Mouse (Mus musculus) heart, adult 9 months (tissue): ENCODE data around the gene Thra.
A peak's percentile ranks its signal among the peaks of the same experiment; 100 is the strongest.

Experiments
- DNase-seq, 2 experiments: peaks; one replicate each; pipeline ENCODE4 v3.0.0; 2022; ENCODE audit warnings: low spot score in 2 of 2

Gene Thra

DNA sequence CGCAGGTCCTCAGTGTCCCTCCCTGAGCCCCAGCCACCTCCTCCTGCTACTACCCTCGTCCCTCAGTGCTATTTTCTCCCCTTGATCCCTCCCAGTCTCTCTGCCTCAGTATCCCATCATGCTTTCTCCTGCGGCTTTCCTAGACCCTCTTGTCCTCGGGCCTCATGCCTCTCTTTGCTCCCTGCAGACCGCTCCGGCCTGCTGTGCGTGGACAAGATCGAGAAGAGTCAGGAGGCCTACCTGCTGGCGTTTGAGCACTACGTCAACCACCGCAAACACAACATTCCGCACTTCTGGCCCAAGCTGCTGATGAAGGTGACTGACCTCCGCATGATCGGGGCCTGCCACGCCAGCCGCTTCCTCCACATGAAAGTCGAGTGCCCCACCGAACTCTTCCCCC is 23.7 kb downstream of the Thra start:
- no peak for DNase-seq

DNA sequence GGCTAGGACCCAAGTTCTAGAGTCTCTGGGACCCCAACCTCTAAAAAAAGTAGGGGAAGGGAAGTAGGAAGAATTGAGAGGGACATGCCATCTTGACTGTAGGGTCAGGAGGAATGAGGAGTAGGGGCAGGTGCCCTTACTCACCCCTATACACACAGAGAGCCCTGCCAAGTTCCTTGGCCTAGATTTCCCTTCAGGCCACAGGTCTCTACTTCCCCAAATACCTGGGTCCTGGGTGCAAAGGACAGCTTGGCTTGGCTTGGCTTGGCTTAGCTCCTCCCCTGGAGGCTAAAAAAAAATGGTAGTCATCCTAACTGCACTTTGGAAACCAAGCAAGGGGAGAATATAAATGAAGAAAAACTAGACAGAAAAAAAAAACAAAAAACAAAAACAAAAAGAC is 24.3 kb downstream of the Thra start:
- no peak for DNase-seq

DNA sequence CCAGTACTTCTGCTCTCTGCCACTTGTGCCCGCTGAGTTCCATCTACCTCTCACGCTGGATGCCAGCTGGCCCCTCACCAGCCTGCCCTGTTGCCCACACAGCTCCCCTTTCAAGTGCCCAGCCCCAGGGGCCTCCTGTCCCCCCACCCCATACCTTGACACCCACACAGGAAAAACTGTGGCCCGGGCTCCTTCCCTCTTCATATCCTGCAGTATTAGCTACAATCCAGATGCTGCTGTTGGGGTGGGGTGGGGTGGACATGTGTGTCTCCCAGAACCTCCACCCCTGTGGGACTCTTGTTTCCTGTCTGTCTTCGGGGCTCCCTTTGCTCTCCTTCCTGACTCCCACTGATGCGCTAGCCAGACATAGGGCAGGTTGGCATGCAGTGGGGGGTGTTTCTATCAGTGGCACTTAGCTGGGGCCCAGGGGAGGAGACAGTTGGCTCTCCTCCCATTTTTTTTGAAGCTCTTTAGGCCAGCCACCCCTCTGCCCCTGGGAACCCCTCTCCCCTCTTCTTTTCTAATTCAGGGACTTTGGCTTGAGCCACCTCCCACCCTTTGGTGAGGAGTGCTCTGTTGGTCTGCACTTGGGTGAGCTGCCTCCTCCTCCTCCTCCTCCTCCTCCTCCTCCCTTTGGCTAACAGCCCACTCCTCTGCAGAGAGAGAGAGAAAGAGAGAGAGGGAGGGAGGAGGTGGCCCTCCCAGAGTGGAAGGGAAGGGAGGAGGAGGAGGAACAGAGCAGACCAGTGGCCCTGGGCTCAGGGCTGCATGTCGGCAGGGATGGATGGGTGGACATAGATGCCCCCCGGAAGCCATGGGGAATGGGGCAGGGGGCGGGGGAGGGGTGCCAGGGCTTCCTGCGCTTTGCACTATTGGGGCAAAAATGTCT is 25.2 kb downstream of the Thra start:
- DNase-seq: peak; percentile 71 to 84

DNA sequence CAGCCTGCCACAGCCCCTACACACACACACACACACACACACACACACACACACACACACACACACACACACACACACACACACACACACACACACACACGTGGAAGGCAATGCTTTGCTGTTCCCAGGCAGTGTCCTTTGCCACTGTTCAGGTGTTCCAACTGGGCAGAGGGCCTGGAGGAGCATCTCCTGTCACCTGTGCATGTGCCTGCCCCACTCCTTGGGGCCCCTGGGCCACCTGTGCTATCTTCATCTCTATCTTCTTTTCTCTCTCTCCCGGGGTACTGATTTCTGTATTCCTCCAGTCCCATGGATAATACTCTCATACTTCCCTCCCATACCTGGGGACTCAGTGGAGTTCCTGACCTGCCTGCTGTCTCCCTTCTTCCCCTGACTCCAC is 25.9 kb downstream of the Thra start:
- peak in 1 of 2 experiments; percentile 46 for DNase-seq

DNA sequence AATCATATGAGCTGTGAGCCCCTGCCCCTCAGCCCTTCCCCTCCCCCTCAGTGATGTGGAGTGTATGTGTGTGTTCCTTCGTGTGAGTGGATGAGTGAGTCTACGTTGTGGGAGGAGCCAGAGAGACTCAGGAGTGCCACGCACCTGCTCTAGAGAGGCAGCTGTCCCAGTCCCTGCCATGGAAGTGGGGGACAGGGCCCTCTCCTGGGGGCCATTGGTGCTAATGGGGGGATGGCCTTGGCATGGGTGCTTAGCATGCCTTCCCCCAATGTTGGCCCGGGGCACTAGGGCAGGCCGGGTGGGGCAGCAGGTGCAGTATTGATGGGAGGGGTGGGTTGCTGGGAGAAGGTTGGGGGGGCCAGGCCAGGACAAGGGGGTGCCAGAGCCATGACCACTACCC is 26.4 kb downstream of the Thra start:
- DNase-seq: peak in 1 of 2 experiments; percentile 49

DNA sequence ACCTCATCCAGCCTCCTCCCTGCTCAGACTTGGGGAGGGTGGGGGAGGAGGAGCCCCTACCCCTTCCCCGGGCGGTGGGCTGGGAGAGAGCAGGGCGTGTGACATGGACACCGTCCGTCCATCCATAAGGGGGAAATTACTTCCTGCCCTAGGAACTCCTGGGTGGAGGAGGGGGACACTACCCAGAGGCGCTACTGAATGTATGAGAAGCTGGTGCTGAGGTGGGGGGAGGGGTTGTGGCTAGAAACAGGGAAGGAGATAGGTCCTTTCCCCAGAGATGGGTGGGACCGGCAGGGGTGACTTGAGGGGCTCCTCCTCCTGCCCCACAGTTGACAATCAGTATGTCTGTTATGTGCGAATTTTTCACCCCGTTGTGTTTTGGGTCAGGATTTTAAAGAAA is 26.8 kb downstream of the Thra start:
- DNase-seq: peak; percentile 59 to 79

DNA sequence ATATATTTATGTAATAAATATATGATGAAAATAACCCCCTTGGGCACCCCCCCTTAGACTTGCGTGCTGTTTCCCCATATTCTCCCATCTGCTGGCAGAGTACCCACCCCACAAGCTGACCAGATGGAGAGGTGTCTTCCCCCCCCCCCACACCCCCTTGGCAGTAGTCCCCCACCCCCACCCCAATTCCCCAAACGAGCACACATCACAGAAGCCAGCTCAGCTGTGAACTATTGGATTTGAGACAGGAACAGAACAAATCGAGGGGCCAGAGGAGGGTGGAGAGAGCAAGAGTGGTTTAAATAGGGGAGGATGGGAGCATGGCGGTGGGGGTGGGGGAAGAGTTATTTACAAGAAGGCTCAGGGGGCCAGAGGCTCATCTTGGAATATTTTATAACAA is 27.3 kb downstream of the Thra start:
- DNase-seq: peak in 1 of 2 experiments; percentile 33

DNA sequence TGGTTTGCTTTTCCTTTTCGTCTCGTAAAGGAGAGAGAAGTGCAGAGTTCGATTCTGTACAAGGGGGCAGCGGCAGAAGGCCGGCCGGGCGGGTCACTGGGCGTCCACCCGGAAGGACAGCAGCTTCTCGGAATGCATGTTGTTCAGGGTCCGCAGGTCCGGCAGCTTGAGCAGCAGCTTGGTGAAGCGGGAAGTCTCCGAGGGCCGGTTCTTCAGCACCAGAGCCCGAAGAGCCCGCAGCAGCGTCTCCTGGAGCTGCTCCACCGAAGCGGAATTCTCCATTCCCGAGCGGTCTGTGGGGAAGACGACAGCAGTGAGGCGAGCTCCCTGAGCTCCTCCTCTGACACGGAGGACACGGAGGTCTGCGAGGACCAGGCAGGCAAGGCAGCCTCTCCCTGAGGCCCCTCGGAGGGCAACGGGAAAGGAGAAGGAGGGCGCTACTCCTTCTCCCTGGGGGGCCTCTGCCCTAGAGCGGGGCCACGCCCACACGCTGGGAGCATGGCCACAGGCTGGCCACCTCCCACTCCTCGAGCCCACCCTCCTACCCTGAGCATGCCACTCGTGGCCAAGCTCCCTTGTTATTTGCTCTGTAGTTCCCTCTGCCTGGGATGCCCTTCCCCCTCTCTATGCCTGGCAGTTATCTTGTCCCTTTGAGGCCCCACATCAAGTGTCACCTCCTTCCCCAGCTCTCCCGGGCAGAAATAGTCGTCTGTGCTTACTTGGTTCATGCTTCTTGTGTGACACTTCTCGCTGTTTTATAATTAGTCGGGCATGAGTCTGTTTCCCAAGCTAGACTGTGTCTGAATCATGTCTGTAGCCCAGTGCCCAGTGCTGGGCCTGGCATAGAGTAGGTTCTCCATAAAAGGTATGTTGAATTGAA is 27.9 kb downstream of the Thra start:
- peak; percentile 71 to 73 for DNase-seq

DNA sequence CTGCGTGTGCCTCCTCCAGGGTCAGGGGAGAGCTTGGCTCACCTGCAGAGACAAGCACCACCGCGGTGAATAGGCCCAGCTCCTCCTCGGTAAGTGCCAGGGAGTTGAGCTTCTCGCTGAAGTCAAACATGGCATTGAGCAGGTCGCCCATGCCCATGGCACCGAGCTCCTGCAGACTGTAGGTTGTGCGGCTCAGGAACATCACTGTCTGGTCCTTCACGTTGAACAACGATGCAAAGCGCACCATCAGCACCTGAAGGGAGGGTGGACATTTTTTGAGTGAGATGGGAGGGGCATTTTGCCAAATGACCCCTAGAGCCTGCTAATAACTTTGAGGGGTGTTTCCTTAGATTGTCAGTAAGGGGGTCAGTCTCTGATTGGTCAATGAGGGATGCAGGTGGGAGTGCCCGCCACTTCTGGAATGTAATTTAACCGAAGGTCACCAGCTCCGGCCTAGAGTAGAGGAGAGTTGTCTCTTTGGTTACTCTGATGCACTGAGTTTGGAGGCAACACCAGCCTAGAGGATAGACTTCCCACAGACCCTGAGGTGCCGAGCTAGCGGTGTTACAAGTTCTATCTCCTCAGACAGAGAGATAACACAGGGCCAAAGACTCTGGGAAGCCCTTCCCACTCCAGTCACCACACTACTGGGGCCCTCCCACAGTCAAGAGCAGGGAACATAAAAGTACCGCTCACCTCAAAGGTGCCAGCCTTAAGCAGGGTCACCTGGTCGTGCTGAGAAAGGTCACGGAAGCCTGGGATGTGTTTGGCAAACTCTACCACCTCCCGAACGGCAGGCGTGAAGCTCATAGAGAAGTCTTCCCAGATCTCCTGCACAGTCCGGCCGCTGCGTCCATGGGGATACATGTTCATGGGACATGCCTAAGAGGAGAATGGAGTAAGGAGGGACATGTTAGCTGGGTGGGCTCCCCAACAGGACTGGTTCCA is 28.8 kb downstream of the Thra start:
- peak in 1 of 2 experiments; percentile 30 for DNase-seq

DNA sequence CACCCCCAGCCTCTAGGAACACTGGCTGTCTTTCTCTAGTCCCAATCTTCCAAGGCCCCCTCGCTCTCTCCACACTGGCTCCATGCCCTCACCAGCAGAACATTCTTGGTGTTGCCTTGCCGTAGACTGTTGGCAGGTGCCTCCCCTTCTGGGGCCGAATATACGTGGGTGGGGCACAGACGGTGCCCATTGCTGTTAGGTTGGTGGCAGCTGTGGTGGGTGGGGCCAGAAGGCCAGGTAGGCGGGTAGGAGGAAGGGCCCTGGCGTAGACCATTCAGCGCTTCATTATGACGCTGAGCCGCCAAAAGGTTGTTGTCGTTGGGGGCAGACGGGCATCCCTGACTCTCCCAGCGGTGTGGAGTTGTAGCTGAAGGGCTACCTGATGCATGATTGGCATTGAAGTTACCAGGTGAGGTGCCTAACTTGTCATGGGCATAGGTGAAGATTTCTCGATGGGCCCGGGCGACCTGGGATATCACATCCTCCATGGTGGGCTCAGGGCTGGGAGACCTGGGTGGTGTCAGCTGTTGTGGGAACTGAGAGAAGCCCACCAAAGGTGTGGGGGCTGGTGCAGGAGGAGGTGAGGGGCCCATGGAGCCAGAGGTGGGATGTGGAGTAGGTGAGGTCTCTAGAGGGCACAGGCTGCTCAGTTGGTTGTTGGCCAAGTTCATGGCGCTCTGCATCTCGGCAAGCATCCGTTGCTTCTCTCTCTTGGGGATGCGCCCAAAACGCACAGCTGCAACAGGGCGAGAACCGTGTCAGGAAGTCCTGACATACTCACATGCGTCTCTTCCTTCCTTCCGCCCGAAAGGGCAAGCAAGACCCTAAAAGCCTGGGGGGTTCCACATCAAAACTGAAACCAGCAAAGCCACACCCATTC is 29.9 kb downstream of the Thra start:
- peak; percentile 46 to 61 for DNase-seq

DNA sequence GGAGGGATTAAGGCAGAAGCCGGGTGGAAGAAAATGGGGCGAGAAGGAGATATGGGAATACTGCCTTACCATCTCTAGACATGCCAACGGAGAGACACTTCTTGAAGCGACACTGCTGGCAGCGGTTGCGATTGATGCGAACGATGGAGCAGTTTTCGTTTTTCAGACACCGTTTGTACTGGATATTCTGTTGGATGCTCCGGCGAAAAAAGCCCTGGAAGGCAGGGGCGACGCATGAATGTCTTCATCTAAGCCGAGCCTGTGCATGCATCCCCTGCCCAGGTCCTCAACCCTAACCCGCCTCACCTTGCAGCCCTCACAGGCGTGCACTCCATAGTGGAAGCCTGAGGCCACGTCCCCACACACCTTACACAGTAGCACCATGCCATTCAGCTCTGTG is 30.7 kb downstream of the Thra start:
- peak in 1 of 2 experiments; percentile 34 for DNase-seq

DNA sequence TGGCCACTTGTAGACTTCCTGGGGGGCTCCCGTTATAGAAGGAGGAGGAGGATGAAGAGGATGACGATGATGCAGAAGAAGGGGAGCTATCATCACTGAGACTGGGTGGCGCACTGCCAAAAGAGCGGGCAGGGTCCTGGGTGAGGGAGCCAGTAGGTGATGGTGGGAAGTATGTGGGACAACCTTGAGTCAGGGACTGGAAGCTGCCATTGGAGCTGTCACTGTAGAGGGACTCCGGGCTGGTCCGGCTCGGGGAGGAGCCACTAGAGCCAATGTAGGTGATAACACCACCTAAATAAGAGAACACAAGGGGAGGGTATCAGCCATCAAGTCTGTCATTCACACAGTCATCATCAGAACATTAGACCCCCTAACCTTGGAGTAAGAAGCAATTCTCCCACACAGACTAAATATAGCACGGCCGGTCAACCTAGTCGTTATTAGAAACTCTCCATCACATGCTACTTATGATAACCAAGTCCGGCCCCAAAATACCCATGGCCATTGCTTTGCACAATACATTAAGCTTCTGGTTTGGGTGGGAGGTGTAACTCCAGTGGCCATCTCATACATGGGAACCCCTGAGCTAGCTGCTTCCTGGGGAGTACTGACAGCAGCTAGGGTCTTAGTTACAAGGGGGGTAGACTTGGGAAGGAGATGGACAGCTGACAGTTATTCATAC is 31.5 kb downstream of the Thra start:
- peak; percentile 43 to 51 for DNase-seq

DNA sequence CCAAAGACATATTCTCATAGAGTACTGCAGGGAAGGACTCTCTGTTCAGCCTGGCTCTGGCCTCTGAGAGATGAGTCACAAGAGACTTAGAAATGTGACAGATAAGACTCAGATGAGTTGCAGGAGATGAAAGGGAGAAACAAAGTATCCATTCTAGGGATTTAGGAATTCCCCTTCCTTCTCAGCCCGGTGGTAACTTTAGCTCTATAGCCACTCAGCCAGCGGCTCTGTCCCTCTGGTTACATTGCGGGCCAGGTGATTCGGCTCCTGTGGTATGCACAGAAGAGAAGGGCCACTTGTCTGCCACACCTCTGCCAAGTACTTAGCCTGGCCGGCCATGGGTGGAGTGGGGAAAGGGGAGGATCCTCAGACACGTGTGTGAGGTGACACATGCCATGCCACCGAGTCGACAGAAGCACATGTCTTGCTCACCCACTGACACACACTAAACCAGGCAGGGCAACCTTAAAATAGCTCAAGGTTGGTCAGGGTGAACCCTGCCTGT is 32.3 kb downstream of the Thra start:
- peak; percentile 90 to 95 for DNase-seq

DNA sequence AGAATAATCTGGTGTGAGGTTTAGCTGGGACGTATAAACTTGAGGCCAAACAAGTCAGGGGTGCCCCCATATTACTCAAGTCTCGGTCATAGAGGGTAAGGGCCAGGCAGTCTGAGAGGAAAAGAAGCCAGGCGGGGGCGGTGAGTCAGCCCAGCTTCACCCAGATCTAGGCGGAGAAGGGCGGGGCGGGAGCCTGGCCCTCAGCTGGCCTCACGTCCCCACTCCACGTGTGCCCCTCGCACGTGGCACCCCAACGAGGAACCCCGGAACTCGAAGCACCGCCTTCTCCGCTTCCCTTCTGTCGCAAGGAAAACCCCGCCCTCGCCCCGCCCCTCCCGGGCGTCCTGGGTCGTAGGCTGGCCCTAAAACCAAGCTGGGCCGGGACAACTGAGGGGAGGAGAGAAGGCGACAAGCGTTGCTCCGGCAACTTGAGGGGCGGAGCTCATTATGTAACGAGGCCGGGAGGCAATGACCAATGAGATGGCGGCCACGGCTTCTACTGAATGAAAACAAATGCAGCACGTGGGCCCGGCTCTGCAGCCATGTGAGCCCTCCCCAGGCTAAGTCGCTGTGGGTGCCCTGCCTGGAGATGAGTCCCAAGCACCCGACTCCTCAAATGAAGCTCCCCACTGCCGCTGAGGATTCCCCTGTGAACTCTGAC is 33.3 kb downstream of the Thra start:
- peak; percentile 100 for DNase-seq

DNA sequence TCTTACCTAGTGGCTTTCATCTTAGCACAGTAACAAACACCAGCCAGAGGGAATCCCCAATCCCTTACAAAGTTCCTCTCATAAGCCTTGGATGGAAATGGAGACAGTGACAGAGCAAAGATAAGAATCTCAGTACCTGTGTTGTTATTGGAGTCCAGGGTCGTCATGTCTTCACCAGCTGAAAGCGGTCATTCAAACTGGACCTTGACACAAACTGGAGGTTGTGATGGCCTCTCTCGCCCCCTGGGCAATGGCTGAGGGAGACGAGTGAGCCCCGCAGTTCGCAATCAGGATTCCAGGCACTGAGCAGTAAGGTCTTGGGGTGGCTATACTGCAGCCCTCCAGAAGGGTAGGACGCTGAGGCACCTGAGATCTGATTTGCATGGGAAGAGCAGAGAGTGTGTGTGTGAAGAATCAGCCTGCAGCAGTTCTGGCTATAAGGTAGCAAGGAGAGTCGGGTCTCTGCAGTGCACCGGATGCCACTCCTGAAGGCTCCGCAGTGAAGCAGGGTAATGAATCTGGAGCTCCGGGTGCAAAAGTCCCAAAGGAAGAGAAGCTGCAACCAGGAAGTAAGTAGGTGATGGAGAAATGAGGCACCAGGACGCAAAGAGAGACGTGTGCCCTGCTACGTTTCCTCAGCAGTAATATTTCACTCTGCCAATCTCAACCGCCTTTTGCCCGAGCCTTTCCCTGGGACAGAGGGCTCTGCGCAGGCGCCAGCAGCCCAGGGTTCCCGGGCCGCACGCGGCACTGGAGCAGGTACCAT is 34.3 kb downstream of the Thra start, which contains the start of gene Nr1d1:
Gene Nr1d1, minus strand, starts transcription at position 752 of the 766 bp plus-strand sequence.
- peak in 1 of 2 experiments; percentile 21 for DNase-seq

DNA sequence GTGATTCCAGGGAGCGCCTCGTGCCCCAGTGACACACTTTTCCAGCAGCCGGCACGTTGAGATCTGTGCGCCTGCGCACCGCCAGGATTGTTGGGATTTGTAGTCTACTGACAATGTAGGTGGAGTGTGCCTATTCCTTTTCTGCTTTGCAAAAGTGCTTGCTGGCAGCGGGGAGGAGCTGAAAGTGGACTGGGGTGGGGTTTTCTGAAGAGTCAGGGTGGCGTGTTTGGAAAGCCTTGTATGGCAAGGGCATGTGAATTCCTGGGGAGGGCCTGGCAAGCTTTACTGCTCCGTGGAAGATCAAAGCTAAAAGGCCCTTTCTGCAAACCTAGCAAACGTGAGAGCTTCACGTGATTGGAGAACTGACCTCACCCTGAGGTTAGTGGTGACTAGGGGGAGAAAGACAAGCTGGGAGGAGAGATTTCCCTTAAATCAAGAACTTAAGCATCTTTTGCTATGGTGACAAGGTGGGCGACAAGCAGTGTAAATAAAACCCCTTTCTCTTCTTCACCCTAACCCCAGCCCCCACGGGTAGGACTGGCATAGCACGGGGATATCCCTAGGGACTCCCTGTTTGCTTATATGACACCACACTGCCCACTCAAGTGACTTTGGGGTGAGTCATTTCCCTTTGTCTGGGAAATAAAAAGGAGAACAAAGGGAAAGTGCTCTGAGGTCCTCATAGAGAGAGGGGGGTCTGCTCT is 35.1 kb downstream of the Thra start:
- peak; percentile 100 for DNase-seq

DNA sequence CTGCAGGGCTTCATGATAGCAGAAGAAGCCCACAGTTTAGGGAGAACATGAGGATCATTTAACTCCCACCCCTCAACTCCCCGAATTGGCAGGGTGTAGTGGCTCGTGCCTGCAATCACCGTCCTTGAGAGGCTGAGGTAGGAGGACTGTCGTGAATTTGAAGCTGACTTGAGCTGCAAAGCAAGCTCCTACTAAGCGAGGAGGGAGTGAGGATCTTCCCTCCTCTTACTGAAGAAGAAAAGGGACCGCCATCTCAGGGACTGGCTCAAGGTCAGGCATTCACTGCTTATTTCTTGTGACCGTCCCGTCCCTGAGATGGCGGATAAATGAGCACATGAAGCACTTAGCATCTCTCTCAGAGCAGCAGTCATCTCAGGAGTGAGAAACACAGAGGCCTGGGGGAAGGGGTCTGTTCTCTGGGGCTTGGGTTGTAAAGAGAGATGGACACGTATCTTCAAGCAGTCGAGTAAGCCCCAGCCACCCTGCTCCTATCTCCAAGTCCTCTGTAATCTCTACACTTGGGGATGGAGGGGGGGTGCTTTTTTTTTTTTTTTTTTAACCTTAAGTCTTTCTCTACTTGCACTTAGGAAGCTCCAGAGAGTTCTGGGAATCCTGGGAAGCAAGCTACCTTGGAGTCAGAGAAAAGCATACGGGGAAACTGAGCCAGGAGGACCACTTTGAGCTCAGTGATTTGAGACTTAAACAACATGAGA is 35.8 kb downstream of the Thra start:
- DNase-seq: no peak
